Mouse (Mus musculus) neural tube, postnatal 0 days (tissue): Measurements from ENCODE around the gene Dvl1. TPM values are rescaled to one million over a fixed set of nuclear protein-coding genes. Genes with fewer than 3 reads are reported as not detected.

Experiments
- polyA plus RNA-seq: library from polyadenylated mRNA; unstranded; fragments of >200 nt; fragmentation: Nextera tagmentation; extraction: Ambion mirVana; gene quantifications from 2 replicates; pipeline ENCODE4 v1.2.1, GENCODE M21; 2015

Gene Dvl1
- 30.4 and 32.0 TPM in 2 replicates for polyA plus RNA-seq

GRCm38 (mm10) chr4:155846871-155847578, at the start of gene Dvl1:
Gene Dvl1 (plus strand): TSS chr4:155847402.

GRCm38 (mm10) chr4:155802741-155803339, 44.4 kb upstream of the Dvl1 start, which contains the start of gene Mrpl20:
Gene Mrpl20 (plus strand): TSS chr4:155802878.

GRCm38 (mm10) chr4:155811929-155812664, 35.1 kb upstream of the Dvl1 start, which contains the start of gene Ccnl2:
Gene Ccnl2 (plus strand): TSS chr4:155812489.

GRCm38 (mm10) chr4:155831205-155831766, 15.9 kb upstream of the Dvl1 start, which contains the start of gene Aurkaip1:
Gene Aurkaip1 (plus strand): TSS chr4:155831272.

GRCm38 (mm10) chr4:155839483-155839910, 7.7 kb upstream of the Dvl1 start, which contains the start of gene Mxra8:
Gene Mxra8 (plus strand): TSS chr4:155839680.

GRCm38 (mm10) chr4:155863001-155863400, 15.8 kb downstream of the Dvl1 start, which contains the start of gene Tas1r3:
Gene Tas1r3 (minus strand): TSS chr4:155863362.

GRCm38 (mm10) chr4:155869317-155870033, 22.3 kb downstream of the Dvl1 start, which contains the start of the genes Cptp and Ints11:
Gene Cptp (minus strand): TSS chr4:155869440.
Gene Ints11 (plus strand): TSS chr4:155869546.

GRCm38 (mm10) chr4:155891551-155892001, 44.4 kb downstream of the Dvl1 start, which contains the start of the genes Pusl1 and Acap3:
Gene Pusl1 (minus strand): TSS chr4:155891781.
Gene Acap3 (plus strand): TSS chr4:155891822.

Other genes starting within 250 kb of the Dvl1 start
- gene Slc35e2, start 246.0 kb upstream of the Dvl1 start, polyA plus RNA-seq, result 11.4 and 12.9 TPM in 2 replicates
- gene Cdk11b, start 222.5 kb upstream of the Dvl1 start, polyA plus RNA-seq, result 58.3 and 62.0 TPM in 2 replicates
- gene Gm10563, start 202.0 kb upstream of the Dvl1 start, polyA plus RNA-seq, result not detected in 2 replicates
- 14.1 and 17.6 TPM in 2 replicates for gene Mmp23, start 194.0 kb upstream of the Dvl1 start, polyA plus RNA-seq
- 47.2 and 56.0 TPM in 2 replicates for gene Mib2, start 178.2 kb upstream of the Dvl1 start, polyA plus RNA-seq
- gene Fndc10, start 153.1 kb upstream of the Dvl1 start, polyA plus RNA-seq, result 35.0 and 37.4 TPM in 2 replicates
- gene Ssu72, start 142.6 kb upstream of the Dvl1 start, polyA plus RNA-seq, result 168 and 177 TPM in 2 replicates
- 44.7 and 52.1 TPM in 2 replicates for gene Tmem240, start 112.6 kb upstream of the Dvl1 start, polyA plus RNA-seq
- 68.6 and 78.0 TPM in 2 replicates for gene Atad3a, start 86.3 kb upstream of the Dvl1 start, polyA plus RNA-seq
- gene Vwa1, start 72.7 kb upstream of the Dvl1 start, polyA plus RNA-seq, result 32.3 and 34.3 TPM in 2 replicates
- gene Tmem88b, start 61.5 kb upstream of the Dvl1 start, polyA plus RNA-seq, result 1.4 and 2.4 TPM in 2 replicates
- not detected in 2 replicates for gene Ankrd65, start 57.0 kb upstream of the Dvl1 start, polyA plus RNA-seq
- 309 and 322 TPM in 2 replicates for gene Mrpl20, start 44.5 kb upstream of the Dvl1 start, polyA plus RNA-seq
- gene Ccnl2, start 34.9 kb upstream of the Dvl1 start, polyA plus RNA-seq, result 81.5 and 90.5 TPM in 2 replicates
- 162 and 166 TPM in 2 replicates for gene Aurkaip1, start 16.1 kb upstream of the Dvl1 start, polyA plus RNA-seq
- gene Mxra8, start 7.7 kb upstream of the Dvl1 start, polyA plus RNA-seq, result 42.9 and 43.1 TPM in 2 replicates
- 0.21 and 0.23 TPM in 2 replicates for gene Tas1r3, start 16.0 kb downstream of the Dvl1 start, polyA plus RNA-seq
- 26.1 and 30.4 TPM in 2 replicates for gene Cptp, start 22.0 kb downstream of the Dvl1 start, polyA plus RNA-seq
- 45.7 and 52.0 TPM in 2 replicates for gene Ints11, start 22.1 kb downstream of the Dvl1 start, polyA plus RNA-seq
- 59.1 and 69.2 TPM in 2 replicates for gene Pusl1, start 44.4 kb downstream of the Dvl1 start, polyA plus RNA-seq
- gene Acap3, start 44.4 kb downstream of the Dvl1 start, polyA plus RNA-seq, result 41.3 and 47.0 TPM in 2 replicates
- gene Ube2j2, start 96.4 kb downstream of the Dvl1 start, polyA plus RNA-seq, result 98.7 and 119 TPM in 2 replicates
- 25.2 and 29.4 TPM in 2 replicates for gene C1qtnf12, start 114.9 kb downstream of the Dvl1 start, polyA plus RNA-seq
- 30.0 and 31.9 TPM in 2 replicates for gene B3galt6, start 145.2 kb downstream of the Dvl1 start, polyA plus RNA-seq
- gene Sdf4, start 145.5 kb downstream of the Dvl1 start, polyA plus RNA-seq, result 119 and 121 TPM in 2 replicates
- gene Tnfrsf4, start 166.4 kb downstream of the Dvl1 start, polyA plus RNA-seq, result 0.34 TPM in 1 of 2 replicates, not detected in the other
- gene Tnfrsf18, start 178.8 kb downstream of the Dvl1 start, polyA plus RNA-seq, result 1.3 TPM in 2 replicates
- not detected in 2 replicates for gene Ttll10, start 212.0 kb downstream of the Dvl1 start, polyA plus RNA-seq